Mouse (Mus musculus) liver, adult 2 months (tissue): ENCODE results near the gene Sirt1. TPM values are rescaled to one million over a fixed set of nuclear protein-coding genes. Genes with fewer than 3 reads are reported as not detected.
A peak's percentile ranks its signal among the peaks of the same experiment; 100 is the strongest.
"Not testable (repeated sequence)": the region's sequence is repeated elsewhere in the genome, so short reads cannot be mapped to it uniquely, and the experiment has no call there.

Experiments
- DNase-seq: peaks from one replicate; pipeline ENCODE4 v3.0.0-alpha.2; 2011; ENCODE audit warnings: low read depth, low spot score; ENCODE audit errors: extremely low read depth
- H3K27ac ChIP-seq: fragments of 200-500 bp; replicated peaks from 2 replicates; pipeline ENCODE4 v1.5.1; 2012; ENCODE audit warnings: low read depth, mild to moderate bottlenecking, control low read depth, inconsistent platforms, low read length; ENCODE audit not compliant: insufficient read depth
- H3K27me3 ChIP-seq: fragments of 200-500 bp; 2 replicates; pipeline ENCODE4 v1.6.1; 2012; ENCODE audit warnings: mild to moderate bottlenecking, moderate library complexity, low read length, inconsistent platforms; ENCODE audit not compliant: control insufficient read depth, insufficient read depth
- H3K36me3 ChIP-seq: fragments of 200-500 bp; 2 replicates; pipeline ENCODE4 v1.6.1; 2012; ENCODE audit warnings: low read length, inconsistent platforms; ENCODE audit not compliant: control insufficient read depth, insufficient read depth
- H3K4me1 ChIP-seq: fragments of 200-500 bp; 2 replicates; pipeline ENCODE4 v1.6.1; 2011; ENCODE audit warnings: low read length; ENCODE audit not compliant: control insufficient read depth, insufficient read depth
- H3K4me3 ChIP-seq: fragments of 200-500 bp; 2 replicates; pipeline ENCODE4 v1.5.1; 2011; ENCODE audit warnings: low read depth, mild to moderate bottlenecking, control low read depth, low read length, moderate library complexity; ENCODE audit not compliant: insufficient read depth
- H3K79me2 ChIP-seq: fragments of 200-500 bp; 2 replicates; pipeline ENCODE4 v1.6.1; 2012; ENCODE audit warnings: inconsistent platforms, mild to moderate bottlenecking, low read length, moderate library complexity; ENCODE audit not compliant: control insufficient read depth, insufficient read depth
- H3K9ac ChIP-seq: fragments of 200-500 bp; 2 replicates; pipeline ENCODE4 v1.6.1; 2012; ENCODE audit warnings: low read depth, mild to moderate bottlenecking, control low read depth, inconsistent platforms, low read length
- CTCF ChIP-seq: fragments of 200-500 bp; IDR thresholded peaks from 2 replicates; pipeline ENCODE4 v1.5.1; 2011; ENCODE audit warnings: low read depth, low read length, control low read depth
- POLR2A ChIP-seq: fragments of 200-500 bp; IDR thresholded peaks from 2 replicates; pipeline ENCODE4 v1.6.1; 2011; ENCODE audit warnings: low read length, control low read depth; ENCODE audit not compliant: insufficient read depth; ENCODE audit errors: extremely low read depth
- WGBS: fragments of 180-500 bp; shearing (Covaris S2); methylation state at CpG from one replicate; pipeline ENCODE4 v1.1.7; 2018; 5-methylcytosine and 5-hydroxymethylcytosine counted together
- polyA plus RNA-seq: library from polyadenylated mRNA; depleted of rRNA; stranded (reverse); fragments of >200 nt; gene quantifications from 2 replicates; pipeline ENCODE4 v1.2.3, GENCODE M21; 2012
- total RNA-seq: library from RNA; depleted of rRNA; stranded (reverse); fragments of >200 nt; gene quantifications from 2 replicates; pipeline ENCODE4 v1.2.3, GENCODE M21; 2014

Sirt1 gene
- total and polyA plus RNA-seq, 2 experiments: 1.5 to 9.6 TPM

GRCm38 (mm10) chr10:63367386-63367785, 14.1 kb downstream of the Sirt1 start:
- Histone ChIP-seq H3K27me3 (no peaks in the 10 kb centered on the region), H3K79me2 (no peaks in the 10 kb centered on the region), H3K9ac (no peak overlapping the region), H3K36me3 (no peaks in the 10 kb centered on the region), H3K4me3 (no peak overlapping the region; the same call in 1 of the 2 replicates), H3K27ac (no peak overlapping the region), H3K4me1 (peaks cover 8% of the 10 kb centered on the region)
- peak; percentile 67 for DNase-seq
- TF ChIP-seq CTCF: no peak
- TF ChIP-seq POLR2A: no peak
- 30% methylated on average over 6 of the region's 6 CpGs for WGBS

- H3K4me3 ChIP-seq: no peak overlapping the region
- DNase-seq: no peak
- 73% methylated on average over 7 of the region's 7 CpGs for WGBS
Observed at GRCm38 (mm10) chr10:63365918-63366455, 15.5 kb downstream of the Sirt1 start.

GRCm38 (mm10) chr10:63360502-63360901, 21.0 kb downstream of the Sirt1 start:
- H3K9ac ChIP-seq: no peak overlapping the region
- WGBS: 58% methylated on average over 1 of the region's 1 CpGs
- H3K4me1 ChIP-seq: no peaks in the 10 kb centered on the region
- no peaks in the 10 kb centered on the region for H3K79me2 ChIP-seq
- H3K27me3 ChIP-seq: no peaks in the 10 kb centered on the region
- DNase-seq: no peak
- H3K36me3 ChIP-seq: no peaks in the 10 kb centered on the region
- no peak for TF ChIP-seq CTCF
- TF ChIP-seq POLR2A: no peak
- H3K27ac ChIP-seq: no peak overlapping the region
- no peak overlapping the region for H3K4me3 ChIP-seq

More at GRCm38 (mm10) chr10:63365918-63366455, 15.5 kb downstream of the Sirt1 start:
- H3K36me3 ChIP-seq: no peaks in the 10 kb centered on the region
- H3K9ac ChIP-seq: no peak overlapping the region
- no peaks in the 10 kb centered on the region for H3K79me2 ChIP-seq
- H3K4me1 ChIP-seq: peaks cover 8% of the 10 kb centered on the region
- no peak for TF ChIP-seq POLR2A
- no peak for TF ChIP-seq CTCF
- H3K27ac ChIP-seq: no peak overlapping the region
- no peaks in the 10 kb centered on the region for H3K27me3 ChIP-seq

- H3K9ac ChIP-seq: no peak overlapping the region
- TF ChIP-seq CTCF (no peak), POLR2A (no peak)
- no peak overlapping the region for H3K4me3 ChIP-seq
- DNase-seq: no peak
- H3K4me1 ChIP-seq: no peaks in the 10 kb centered on the region
- H3K27me3 ChIP-seq: no peaks in the 10 kb centered on the region
- no peaks in the 10 kb centered on the region for H3K79me2 ChIP-seq
- H3K36me3 ChIP-seq: no peaks in the 10 kb centered on the region
- WGBS: 86% methylated on average over 5 of the region's 5 CpGs
- no peak overlapping the region for H3K27ac ChIP-seq
Observed at GRCm38 (mm10) chr10:63352111-63352510, 29.4 kb downstream of the Sirt1 start.

GRCm38 (mm10) chr10:63351099-63351498, 30.4 kb downstream of the Sirt1 start:
- not testable (repeated sequence) for H3K9ac ChIP-seq, H3K36me3 ChIP-seq, H3K27ac ChIP-seq, H3K27me3 ChIP-seq, DNase-seq, H3K4me3 ChIP-seq, H3K4me1 ChIP-seq, H3K79me2 ChIP-seq
- WGBS: 92% methylated on average over 7 of the region's 7 CpGs

GRCm38 (mm10) chr10:63350666-63351065, 30.8 kb downstream of the Sirt1 start:
- DNase-seq: no peak
- no peak for TF ChIP-seq CTCF
- Histone ChIP-seq H3K4me3 (no peak overlapping the region), H3K9ac (no peak overlapping the region), H3K36me3 (no peaks in the 10 kb centered on the region), H3K27ac (no peak overlapping the region), H3K4me1 (no peaks in the 10 kb centered on the region), H3K79me2 (no peaks in the 10 kb centered on the region), H3K27me3 (no peaks in the 10 kb centered on the region)
- WGBS: 87% methylated on average over 7 of the region's 7 CpGs

- H3K36me3 ChIP-seq: no peaks in the 10 kb centered on the region
- no peak for DNase-seq
- TF ChIP-seq CTCF: no peak
- no peak for TF ChIP-seq POLR2A
- H3K4me3 ChIP-seq: no peak overlapping the region
- no peak overlapping the region for H3K9ac ChIP-seq
- WGBS: 87% methylated on average over 3 of the region's 3 CpGs
- no peak overlapping the region for H3K27ac ChIP-seq
- H3K79me2 ChIP-seq: no peaks in the 10 kb centered on the region
- no peaks in the 10 kb centered on the region for H3K27me3 ChIP-seq
- H3K4me1 ChIP-seq: no peaks in the 10 kb centered on the region
Observed at GRCm38 (mm10) chr10:63348291-63348690, 33.2 kb downstream of the Sirt1 start.
